Mouse (Mus musculus) CH12F3 (cell line): ENCODE results near the gene Irak1.

Experiments used
- in situ Hi-C: fragments of 300-500 bp; cut with MboI; formaldehyde crosslinking; loops from 2 replicates; pipeline ENCODE4 v1.14.3; 2020; ENCODE audit warnings: low sequenced_read_pairs

Gene Irak1

DNA sequence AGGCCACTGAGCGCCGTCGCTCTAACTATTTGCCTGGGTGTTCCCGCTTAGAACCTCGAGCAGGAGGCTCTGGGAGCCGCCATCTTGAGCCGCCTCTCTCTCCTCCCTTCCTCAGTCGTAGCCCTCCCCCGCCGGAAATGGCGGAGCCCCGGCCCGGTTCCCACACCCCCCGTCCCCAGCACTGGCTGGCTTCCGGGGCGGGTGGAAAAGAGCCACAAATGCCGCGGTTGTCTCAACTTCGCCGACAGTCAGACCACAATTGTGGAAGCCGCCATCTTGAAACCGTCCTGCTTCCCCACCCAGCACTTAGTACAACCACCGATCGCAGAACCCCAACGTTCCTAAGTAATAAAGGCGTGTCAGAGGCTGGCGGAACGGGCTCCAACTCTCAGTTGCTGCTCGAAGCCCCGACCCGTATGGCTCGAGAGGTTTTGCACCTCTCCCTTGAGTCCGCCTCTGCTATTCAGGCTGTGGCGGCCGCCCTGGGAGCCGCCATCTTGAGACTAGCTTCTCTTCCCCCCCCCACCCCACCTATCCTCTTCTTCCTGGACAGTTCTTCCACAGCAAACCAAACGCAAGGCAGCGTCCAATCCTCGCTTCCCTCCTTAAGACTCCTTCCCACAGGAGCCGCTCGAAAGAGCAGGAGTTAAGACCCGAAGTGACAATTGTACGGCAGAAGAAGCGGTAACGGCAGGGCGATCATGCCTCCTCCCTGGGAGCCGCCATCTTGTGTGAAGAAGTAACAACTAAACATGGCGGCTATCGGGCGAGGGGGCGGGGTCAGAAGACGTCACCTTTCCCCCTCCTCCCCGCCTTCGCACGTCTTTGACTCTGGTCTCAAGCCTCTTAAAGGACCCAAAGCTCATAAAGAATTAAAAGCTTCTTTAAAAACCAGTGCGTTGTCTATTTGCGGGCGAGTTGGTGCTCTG lies 57.2 kb downstream of the Irak1 start, which contains the start of gene Hcfc1:
Hcfc1 (minus strand) TSS at position 110 of the 929 bp plus-strand sequence.
- in situ Hi-C loops = no loop called here

DNA sequence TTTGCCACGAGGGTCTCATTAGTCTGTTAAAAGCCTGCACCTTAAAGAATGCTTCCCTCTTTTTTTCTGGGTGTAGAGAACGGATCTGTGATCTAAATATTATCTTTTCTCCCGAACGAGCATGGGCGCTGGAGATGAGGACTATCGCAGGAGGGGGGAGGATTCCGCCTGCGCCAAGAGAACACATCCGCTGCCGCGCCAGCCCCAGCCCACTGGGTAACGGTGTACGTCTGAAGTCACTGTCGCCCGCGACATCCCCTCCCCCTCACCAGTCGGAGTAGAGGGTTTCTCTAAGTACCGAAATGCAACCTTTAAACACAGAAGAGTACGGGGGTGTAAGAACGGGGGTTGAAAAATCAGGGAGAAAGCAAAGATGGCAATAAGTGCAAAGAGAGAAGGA lies 58.4 kb downstream of the Irak1 start:
- in situ Hi-C loops = no loop called here

DNA sequence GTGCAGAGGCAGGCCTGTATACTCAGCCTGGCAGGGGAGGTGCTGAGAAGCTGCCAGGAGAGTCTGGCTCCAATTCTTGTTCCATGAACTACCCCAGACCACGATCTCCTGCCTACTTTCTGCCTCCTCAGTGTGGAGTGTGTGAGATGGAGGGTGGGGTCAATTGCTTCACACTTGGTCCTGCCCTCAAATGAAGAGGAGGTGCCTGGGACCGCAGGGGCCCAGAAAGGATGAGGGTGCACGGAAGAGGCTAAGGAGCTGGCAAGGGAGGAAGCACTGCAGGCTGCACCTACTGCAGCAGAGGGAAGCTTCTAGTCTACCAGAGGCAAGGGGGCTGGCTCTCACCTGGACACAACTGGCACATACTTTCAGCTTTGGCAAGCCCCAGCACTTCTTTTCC lies 59.4 kb downstream of the Irak1 start:
- in situ Hi-C loops = no loop called here
